Mouse (Mus musculus): Measurements from ENCODE around the gene Dtx3. TPM values are rescaled to one million over a fixed set of nuclear protein-coding genes. Genes with fewer than 3 reads are reported as not detected.
"Not testable (repeated sequence)": the region's sequence is repeated elsewhere in the genome, so short reads cannot be mapped to it uniquely, and the experiment has no call there.

Gene Dtx3
- polyA plus RNA-seq, 1 experiment: 101 TPM

GRCm38 (mm10) chr10:127160081-127160480, 35.4 kb downstream of the Dtx3 start:
- peak; percentile 39 for DNase-seq
- Histone ChIP-seq H3K4me3 (ENCODE audit: insufficient read depth, low read depth, low read length) (no peak overlapping the region), H3K27ac (ENCODE audit: insufficient read depth, low read depth, low read length) (no peak overlapping the region), H3K36me3 (ENCODE audit: control insufficient read depth, insufficient read depth, low read length) (no peaks in the 10 kb centered on the region), H3K4me1 (ENCODE audit: control insufficient read depth, insufficient read depth, low read length) (peaks cover 9% of the 10 kb centered on the region; the same call in 1 of the 2 replicates), H3K27me3 (replicated peaks; ENCODE audit: control insufficient read depth, insufficient read depth, low read length) (no peaks in the 10 kb centered on the region)
- TF ChIP-seq CTCF (conservative IDR thresholded peaks at IDR 0.05; ENCODE audit: insufficient read depth, insufficient read length, low read depth, low read length) (no peak), POLR2A (IDR thresholded peaks at IDR 0.05; ENCODE audit: low read depth, low read length) (no peak)
- WGBS: 63% methylated on average over 9 of the region's 9 CpGs

- DNase-seq: no peak
- peaks cover 12% of the 10 kb centered on the region; the same call in 1 of the 2 replicates for H3K4me1 ChIP-seq (ENCODE audit: control insufficient read depth, insufficient read depth, low read length)
- H3K27ac ChIP-seq (ENCODE audit: insufficient read depth, low read depth, low read length): no peak overlapping the region
- no peaks in the 10 kb centered on the region for H3K27me3 ChIP-seq (replicated peaks; ENCODE audit: control insufficient read depth, insufficient read depth, low read length)
- TF ChIP-seq CTCF (conservative IDR thresholded peaks at IDR 0.05; ENCODE audit: insufficient read depth, insufficient read length, low read depth, low read length) (no peak), POLR2A (IDR thresholded peaks at IDR 0.05; ENCODE audit: low read depth, low read length) (no peak)
- WGBS: 79% methylated on average over 3 of the region's 3 CpGs
- H3K4me3 ChIP-seq (ENCODE audit: insufficient read depth, low read depth, low read length): no peak overlapping the region
- no peaks in the 10 kb centered on the region for H3K36me3 ChIP-seq (ENCODE audit: control insufficient read depth, insufficient read depth, low read length)
Measured at GRCm38 (mm10) chr10:127158471-127158870, 37.1 kb downstream of the Dtx3 start.

GRCm38 (mm10) chr10:127156511-127156910, 39.0 kb downstream of the Dtx3 start:
- Histone ChIP-seq H3K4me3 (ENCODE audit: insufficient read depth, low read depth, low read length) (no peak overlapping the region), H3K27me3 (replicated peaks; ENCODE audit: control insufficient read depth, insufficient read depth, low read length) (no peaks in the 10 kb centered on the region), H3K27ac (ENCODE audit: insufficient read depth, low read depth, low read length) (0 out of 2 replicates have a peak overlapping the region, but pooled peaks have one; percentile 23), H3K4me1 (ENCODE audit: control insufficient read depth, insufficient read depth, low read length) (peaks cover 12% of the 10 kb centered on the region; the same call in 1 of the 2 replicates), H3K36me3 (ENCODE audit: control insufficient read depth, insufficient read depth, low read length) (no peaks in the 10 kb centered on the region)
- no peak for DNase-seq
- TF ChIP-seq POLR2A (IDR thresholded peaks at IDR 0.05; ENCODE audit: low read depth, low read length): no peak
- no peak for TF ChIP-seq CTCF (conservative IDR thresholded peaks at IDR 0.05; ENCODE audit: insufficient read depth, insufficient read length, low read depth, low read length)
- 58% methylated on average over 1 of the region's 1 CpGs for WGBS

GRCm38 (mm10) chr10:127156089-127156488, 39.4 kb downstream of the Dtx3 start:
- Histone ChIP-seq H3K27me3 (replicated peaks; ENCODE audit: control insufficient read depth, insufficient read depth, low read length) (no peaks in the 10 kb centered on the region), H3K4me3 (ENCODE audit: insufficient read depth, low read depth, low read length) (no peak overlapping the region), H3K4me1 (ENCODE audit: control insufficient read depth, insufficient read depth, low read length) (peaks cover 12% of the 10 kb centered on the region; the same call in 1 of the 2 replicates), H3K36me3 (ENCODE audit: control insufficient read depth, insufficient read depth, low read length) (no peaks in the 10 kb centered on the region), H3K27ac (ENCODE audit: insufficient read depth, low read depth, low read length) (no peak overlapping the region)
- DNase-seq: no peak
- no peak for TF ChIP-seq CTCF (conservative IDR thresholded peaks at IDR 0.05; ENCODE audit: insufficient read depth, insufficient read length, low read depth, low read length)
- 48% methylated on average over 1 of the region's 1 CpGs for WGBS

- peaks cover 21% of the 10 kb centered on the region; the same call in 1 of the 2 replicates for H3K4me1 ChIP-seq (ENCODE audit: control insufficient read depth, insufficient read depth, low read length)
- H3K36me3 ChIP-seq (ENCODE audit: control insufficient read depth, insufficient read depth, low read length): no peaks in the 10 kb centered on the region
- H3K4me3 ChIP-seq (ENCODE audit: insufficient read depth, low read depth, low read length): no peak overlapping the region
- DNase-seq: peak; percentile 49
- TF ChIP-seq POLR2A (IDR thresholded peaks at IDR 0.05; ENCODE audit: low read depth, low read length): no peak
- no peak for TF ChIP-seq CTCF (conservative IDR thresholded peaks at IDR 0.05; ENCODE audit: insufficient read depth, insufficient read length, low read depth, low read length)
- H3K27me3 ChIP-seq (replicated peaks; ENCODE audit: control insufficient read depth, insufficient read depth, low read length): no peaks in the 10 kb centered on the region
- peak overlapping the region; percentile 56; the same call in 1 of the 2 replicates for H3K27ac ChIP-seq (ENCODE audit: insufficient read depth, low read depth, low read length)
- 32% methylated on average over 5 of the region's 5 CpGs for WGBS
Measured at GRCm38 (mm10) chr10:127154652-127155051, 40.9 kb downstream of the Dtx3 start.

- Histone ChIP-seq H3K4me3 (ENCODE audit: insufficient read depth, low read depth, low read length) (no peak overlapping the region), H3K36me3 (ENCODE audit: control insufficient read depth, insufficient read depth, low read length) (no peaks in the 10 kb centered on the region), H3K4me1 (ENCODE audit: control insufficient read depth, insufficient read depth, low read length) (peaks cover 21% of the 10 kb centered on the region; the same call in 1 of the 2 replicates), H3K27ac (ENCODE audit: insufficient read depth, low read depth, low read length) (peak overlapping the region; percentile 56; the same call in 1 of the 2 replicates), H3K27me3 (replicated peaks; ENCODE audit: control insufficient read depth, insufficient read depth, low read length) (no peaks in the 10 kb centered on the region)
- WGBS: 42% methylated on average over 2 of the region's 2 CpGs
- DNase-seq: peak; percentile 74
- TF ChIP-seq POLR2A (IDR thresholded peaks at IDR 0.05; ENCODE audit: low read depth, low read length): no peak
- TF ChIP-seq CTCF (conservative IDR thresholded peaks at IDR 0.05; ENCODE audit: insufficient read depth, insufficient read length, low read depth, low read length): no peak
Measured at GRCm38 (mm10) chr10:127154241-127154640, 41.3 kb downstream of the Dtx3 start.

GRCm38 (mm10) chr10:127153323-127153722, 42.2 kb downstream of the Dtx3 start:
- DNase-seq: no peak
- no peaks in the 10 kb centered on the region for H3K27me3 ChIP-seq (replicated peaks; ENCODE audit: control insufficient read depth, insufficient read depth, low read length)
- TF ChIP-seq POLR2A (IDR thresholded peaks at IDR 0.05; ENCODE audit: low read depth, low read length) (no peak), CTCF (conservative IDR thresholded peaks at IDR 0.05; ENCODE audit: insufficient read depth, insufficient read length, low read depth, low read length) (no peak)
- no peaks in the 10 kb centered on the region for H3K36me3 ChIP-seq (ENCODE audit: control insufficient read depth, insufficient read depth, low read length)
- H3K4me1 ChIP-seq (ENCODE audit: control insufficient read depth, insufficient read depth, low read length): peaks cover 21% of the 10 kb centered on the region; the same call in 1 of the 2 replicates
- 93% methylated on average over 7 of the region's 7 CpGs for WGBS
- no peak overlapping the region for H3K4me3 ChIP-seq (ENCODE audit: insufficient read depth, low read depth, low read length)
- H3K27ac ChIP-seq (ENCODE audit: insufficient read depth, low read depth, low read length): no peak overlapping the region

GRCm38 (mm10) chr10:127152556-127152955, 43.0 kb downstream of the Dtx3 start:
- H3K4me3 ChIP-seq (ENCODE audit: insufficient read depth, low read depth, low read length); H3K36me3 ChIP-seq (ENCODE audit: control insufficient read depth, insufficient read depth, low read length); H3K27ac ChIP-seq (ENCODE audit: insufficient read depth, low read depth, low read length); DNase-seq; H3K27me3 ChIP-seq (replicated peaks; ENCODE audit: control insufficient read depth, insufficient read depth, low read length): not testable (repeated sequence)
- WGBS: 80% methylated on average over 10 of the region's 10 CpGs
- H3K4me1 ChIP-seq (ENCODE audit: control insufficient read depth, insufficient read depth, low read length): peaks cover 24% of the 10 kb centered on the region; the same call in 1 of the 2 replicates

GRCm38 (mm10) chr10:127151233-127151632, 44.3 kb downstream of the Dtx3 start:
- WGBS: 86% methylated on average over 3 of the region's 3 CpGs
- H3K27ac ChIP-seq (ENCODE audit: insufficient read depth, low read depth, low read length): not testable (repeated sequence)

More at GRCm38 (mm10) chr10:127151233-127151632, 44.3 kb downstream of the Dtx3 start:
- H3K36me3 ChIP-seq (ENCODE audit: control insufficient read depth, insufficient read depth, low read length); H3K4me3 ChIP-seq (ENCODE audit: insufficient read depth, low read depth, low read length); DNase-seq; H3K27me3 ChIP-seq (replicated peaks; ENCODE audit: control insufficient read depth, insufficient read depth, low read length): not testable (repeated sequence)
- peaks cover 22% of the 10 kb centered on the region; the same call in 1 of the 2 replicates for H3K4me1 ChIP-seq (ENCODE audit: control insufficient read depth, insufficient read depth, low read length)

All from kidney, adult 2 months (tissue).